Mouse (Mus musculus) frontal cortex, postnatal 14 days (tissue): Measurements from ENCODE around the gene Stab2.

Source experiments
- DNase-seq, 2 experiments: peaks; one replicate each; pipeline ENCODE4 v3.0.0; 2022; ENCODE audit warnings: low spot score in 2 of 2

Gene Stab2

GRCm38 (mm10) chr10:86825871-86826522, 181.8 kb downstream of the Stab2 start:
- no peak for DNase-seq

- DNase-seq: no peak
Measured at GRCm38 (mm10) chr10:86824871-86825270, 183.0 kb downstream of the Stab2 start.

- DNase-seq: no peak
Measured at GRCm38 (mm10) chr10:86824093-86824492, 183.7 kb downstream of the Stab2 start.

GRCm38 (mm10) chr10:86821014-86821413, 186.8 kb downstream of the Stab2 start:
- DNase-seq: no peak

GRCm38 (mm10) chr10:86819649-86820165, 188.1 kb downstream of the Stab2 start:
- DNase-seq: peak in 1 of 2 experiments; percentile 25

- no peak for DNase-seq
Measured at GRCm38 (mm10) chr10:86815133-86815532, 192.7 kb downstream of the Stab2 start.

- DNase-seq: no peak
Measured at GRCm38 (mm10) chr10:86814292-86815131, 193.3 kb downstream of the Stab2 start.

- DNase-seq: no peak
Measured at GRCm38 (mm10) chr10:86810612-86811011, 197.2 kb downstream of the Stab2 start.

GRCm38 (mm10) chr10:86810000-86810399, 197.8 kb downstream of the Stab2 start:
- DNase-seq: no peak

GRCm38 (mm10) chr10:86808013-86808758, 199.6 kb downstream of the Stab2 start:
- no peak for DNase-seq

- DNase-seq: no peak
Measured at GRCm38 (mm10) chr10:86807362-86807761, 200.5 kb downstream of the Stab2 start.

GRCm38 (mm10) chr10:86796073-86796741, 211.6 kb downstream of the Stab2 start:
- DNase-seq: no peak

GRCm38 (mm10) chr10:86794794-86795535, 212.9 kb downstream of the Stab2 start:
- DNase-seq: no peak

GRCm38 (mm10) chr10:86794196-86794595, 213.6 kb downstream of the Stab2 start:
- DNase-seq: no peak

- no peak for DNase-seq
Measured at GRCm38 (mm10) chr10:86793509-86793951, 214.3 kb downstream of the Stab2 start.

GRCm38 (mm10) chr10:86791507-86792184, 216.2 kb downstream of the Stab2 start:
- DNase-seq: no peak
